Mouse (Mus musculus) heart, adult 2 months (tissue): ENCODE measurements around the gene Prune1.

ENCODE experiments used
- CTCF ChIP-seq: fragments of 200-600 bp; IDR thresholded peaks from 2 replicates; pipeline ENCODE4 v1.8.1; 2022; ENCODE audit warnings: antibody characterized with exemption, mild to moderate bottlenecking, moderate library complexity
- EP300 ChIP-seq: fragments of 200-500 bp; IDR thresholded peaks from 2 replicates; pipeline ENCODE4 v1.6.1; 2011; ENCODE audit warnings: low read depth, low read length, control low read depth; ENCODE audit not compliant: insufficient read depth
- POLR2A ChIP-seq: fragments of 200-500 bp; IDR thresholded peaks from 2 replicates; pipeline ENCODE4 v1.6.1; 2011; ENCODE audit warnings: mild to moderate bottlenecking, low read depth, low read length, control low read depth; ENCODE audit not compliant: insufficient read depth

- TF ChIP-seq EP300 (no peak), POLR2A (no peak), CTCF (peak; percentile 83)
These were observed 35.7 kb upstream of the Prune1 start for GRCm38 (mm10) chr3:95317414-95318080.
